Mouse (Mus musculus) heart, embryonic 10.5 days (tissue): Measurements from ENCODE around the gene Ssh1. TPM values are rescaled to one million over a fixed set of nuclear protein-coding genes. Genes with fewer than 3 reads are reported as not detected.

Experiments used
- DNase-seq: peaks from one replicate; pipeline ENCODE4 v3.0.0-alpha.2; 2017; ENCODE audit warnings: low spot score
- H3K27ac ChIP-seq: fragments of 300-500 bp; sonication (generic); 2 replicates; pipeline ENCODE4 v1.5.1; 2016; ENCODE audit warnings: mild to moderate bottlenecking
- H3K27me3 ChIP-seq: fragments of 300-500 bp; sonication (generic); 2 replicates; pipeline ENCODE4 v1.6.1; 2016; ENCODE audit warnings: mild to moderate bottlenecking; ENCODE audit not compliant: poor library complexity, insufficient read depth, severe bottlenecking
- H3K36me3 ChIP-seq: fragments of 300-500 bp; sonication (generic); 2 replicates; pipeline ENCODE4 v1.6.1; 2016; ENCODE audit warnings: mild to moderate bottlenecking, moderate library complexity
- H3K4me1 ChIP-seq: fragments of 300-500 bp; sonication (generic); 2 replicates; pipeline ENCODE4 v1.6.1; 2016; ENCODE audit warnings: mild to moderate bottlenecking
- H3K4me3 ChIP-seq: fragments of 300-500 bp; sonication (generic); 2 replicates; pipeline ENCODE4 v1.5.1; 2016; ENCODE audit warnings: mild to moderate bottlenecking, moderate library complexity
- H3K9me3 ChIP-seq: fragments of 300-500 bp; sonication (generic); 2 replicates; pipeline ENCODE4 v1.6.1; 2016; ENCODE audit warnings: mild to moderate bottlenecking, moderate library complexity
- WGBS: fragments of 180-500 bp; shearing (Covaris S2); methylation state at CpG from one replicate; pipeline ENCODE4 v1.1.7; 2016; 5-methylcytosine and 5-hydroxymethylcytosine counted together
- polyA plus RNA-seq: library from polyadenylated mRNA; unstranded; fragments of >200 nt; fragmentation: Nextera tagmentation; extraction: Ambion mirVana; gene quantifications from 2 replicates; pipeline ENCODE4 v1.2.1, GENCODE M21; 2016

Gene Ssh1
- polyA plus RNA-seq: 16.7 and 18.3 TPM in 2 replicates

- under 1% methylated on average over 80 of the region's 83 CpGs for WGBS
- H3K27ac ChIP-seq: peak within 1 kb of the TSS; percentile 99
- peak within 1 kb of the TSS; percentile 80 for H3K4me3 ChIP-seq
- peaks cover 9% of the 10 kb centered on the region for H3K36me3 ChIP-seq
- peaks cover 57% of the 10 kb centered on the region for H3K4me1 ChIP-seq
- DNase-seq: peak; percentile 92
- H3K27me3 ChIP-seq: no peaks in the 10 kb centered on the region
- no peaks in the 10 kb centered on the region for H3K9me3 ChIP-seq
These were observed at the start of gene Ssh1 for GRCm38 (mm10) chr5:113993487-113994465. Gene Ssh1 (minus strand): TSS chr5:113993894.

- Histone ChIP-seq H3K36me3 (no peaks in the 10 kb centered on the region), H3K9me3 (no peaks in the 10 kb centered on the region), H3K4me3 (0 out of 2 replicates have a peak overlapping the region, but pooled peaks have one; percentile 12), H3K27ac (0 out of 2 replicates have a peak overlapping the region, but pooled peaks have one; percentile 10), H3K4me1 (peaks cover 27% of the 10 kb centered on the region), H3K27me3 (no peaks in the 10 kb centered on the region)
- WGBS: 14% methylated on average over 15 of the region's 15 CpGs
- DNase-seq: peak; percentile 85
These were observed 47.7 kb upstream of the Ssh1 start for GRCm38 (mm10) chr5:114041327-114041930.

DNA sequence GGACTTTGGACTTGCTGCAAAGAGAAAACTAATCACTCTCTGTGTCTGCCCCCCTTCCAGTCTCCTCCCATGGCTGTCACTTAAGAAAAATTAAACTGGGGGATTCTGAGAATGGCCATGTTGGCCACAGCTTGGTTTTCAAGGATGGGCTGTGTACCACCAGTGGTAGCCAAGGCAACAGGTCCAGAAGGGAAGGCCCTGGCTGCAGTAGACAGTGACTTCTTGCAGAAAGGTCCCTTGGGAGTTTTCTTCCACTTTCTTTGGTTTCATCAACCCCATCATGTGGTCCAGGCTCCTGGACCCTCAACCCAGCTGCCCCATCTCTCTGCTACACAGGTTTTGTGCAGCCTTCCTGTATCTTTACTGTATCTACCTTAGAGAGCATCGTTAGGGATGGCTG is 47.2 kb upstream of the Ssh1 start:
- no peak for DNase-seq
- WGBS: 65% methylated on average over 1 of the region's 1 CpGs
- Histone ChIP-seq H3K9me3 (no peaks in the 10 kb centered on the region), H3K4me3 (0 out of 2 replicates have a peak overlapping the region, but pooled peaks have one; percentile 12), H3K27me3 (no peaks in the 10 kb centered on the region), H3K27ac (0 out of 2 replicates have a peak overlapping the region, but pooled peaks have one; percentile 10), H3K4me1 (peaks cover 27% of the 10 kb centered on the region), H3K36me3 (no peaks in the 10 kb centered on the region)

DNA sequence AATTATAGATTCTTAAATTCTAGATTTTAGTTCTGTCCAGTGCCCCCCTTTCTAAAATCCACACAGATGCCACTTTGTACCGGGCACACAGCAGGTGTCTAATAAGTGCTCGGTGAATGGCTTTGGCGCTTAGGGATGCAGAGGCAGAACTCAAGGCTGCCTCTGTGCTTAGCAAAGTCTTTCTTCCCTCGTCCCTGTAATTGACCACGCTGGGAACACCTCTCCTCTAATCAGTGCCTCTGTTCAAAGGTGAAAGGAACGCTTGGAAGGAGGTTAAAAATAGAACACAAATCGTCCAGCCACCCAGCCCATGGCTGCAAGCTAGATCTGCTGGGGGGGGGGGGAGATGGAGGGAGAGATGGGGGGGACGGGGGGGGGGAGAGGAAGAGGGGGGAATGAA is 46.8 kb upstream of the Ssh1 start:
- H3K4me3 ChIP-seq: 0 out of 2 replicates have a peak overlapping the region, but pooled peaks have one; percentile 12
- DNase-seq: no peak
- H3K27ac ChIP-seq: 0 out of 2 replicates have a peak overlapping the region, but pooled peaks have one; percentile 22
- H3K27me3 ChIP-seq: 0 out of 2 replicates have a peak, but pooled peaks cover 4% of the 10 kb centered on the region
- no peaks in the 10 kb centered on the region for H3K36me3 ChIP-seq
- no peaks in the 10 kb centered on the region for H3K9me3 ChIP-seq
- 23% methylated on average over 8 of the region's 8 CpGs for WGBS
- peaks cover 27% of the 10 kb centered on the region for H3K4me1 ChIP-seq

DNA sequence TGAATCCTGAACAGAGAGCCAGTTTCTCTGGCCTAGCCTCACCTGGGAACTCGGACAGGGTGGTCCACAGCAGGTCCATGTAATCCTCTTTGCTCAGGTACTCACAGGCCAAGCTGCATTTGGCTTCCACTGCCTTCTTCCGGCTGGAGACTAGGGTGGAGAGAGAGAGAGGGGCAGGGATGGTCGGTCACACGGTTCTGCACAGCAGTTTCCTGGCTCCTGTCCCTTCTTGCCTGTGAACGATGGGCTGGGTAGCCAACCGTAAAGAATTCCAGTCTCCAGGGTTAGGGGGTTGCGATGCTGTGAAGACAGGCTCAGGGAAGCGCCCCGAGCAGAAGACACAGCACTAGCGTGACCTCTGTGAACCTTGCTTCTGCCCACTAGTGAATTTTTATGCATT is 41.4 kb upstream of the Ssh1 start:
- H3K36me3 ChIP-seq: no peaks in the 10 kb centered on the region
- WGBS: 68% methylated on average over 10 of the region's 10 CpGs
- H3K4me3 ChIP-seq: no peak overlapping the region
- DNase-seq: no peak
- no peak overlapping the region for H3K27ac ChIP-seq
- H3K27me3 ChIP-seq: 0 out of 2 replicates have a peak, but pooled peaks cover 11% of the 10 kb centered on the region
- H3K9me3 ChIP-seq: no peaks in the 10 kb centered on the region
- peaks cover 14% of the 10 kb centered on the region; the same call in 1 of the 2 replicates for H3K4me1 ChIP-seq

GRCm38 (mm10) chr5:114034393-114034792 is 40.7 kb upstream of the Ssh1 start:
- peaks cover 13% of the 10 kb centered on the region for H3K27me3 ChIP-seq
- H3K36me3 ChIP-seq: no peaks in the 10 kb centered on the region
- no peaks in the 10 kb centered on the region for H3K9me3 ChIP-seq
- 78% methylated on average over 7 of the region's 7 CpGs for WGBS
- peaks cover 14% of the 10 kb centered on the region; the same call in 1 of the 2 replicates for H3K4me1 ChIP-seq
- no peak overlapping the region for H3K27ac ChIP-seq
- DNase-seq: no peak
- H3K4me3 ChIP-seq: no peak overlapping the region

DNA sequence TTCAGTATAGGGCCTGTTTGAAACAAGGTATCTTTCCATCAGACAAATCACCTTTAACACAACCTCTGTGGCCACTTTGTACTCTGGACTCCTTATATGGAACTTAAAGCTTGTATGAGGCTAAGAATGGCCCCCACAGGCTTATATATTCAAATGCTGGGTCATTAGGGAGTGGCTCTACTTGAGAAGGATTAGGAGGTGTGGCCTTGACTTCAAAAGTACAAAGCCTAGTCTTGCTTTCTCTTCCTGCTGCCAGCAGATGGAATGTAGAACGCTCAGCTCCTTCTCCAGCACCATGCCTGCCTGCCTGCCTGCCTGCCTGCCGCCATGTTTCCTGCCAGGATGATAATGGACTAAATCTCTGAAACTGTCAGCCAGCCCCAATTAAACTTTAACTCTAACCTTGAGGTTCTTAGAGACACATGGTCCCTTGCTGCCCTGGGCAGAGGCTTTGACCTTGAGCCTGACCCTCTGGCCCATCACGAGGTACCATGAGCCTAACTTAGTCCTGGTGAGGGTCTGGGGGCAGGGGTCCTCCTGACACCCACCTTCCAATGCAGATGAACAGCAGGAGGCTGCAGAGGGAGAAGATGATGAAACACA is 38.6 kb upstream of the Ssh1 start:
- no peak overlapping the region for H3K27ac ChIP-seq
- no peaks in the 10 kb centered on the region for H3K9me3 ChIP-seq
- 77% methylated on average over 3 of the region's 3 CpGs for WGBS
- H3K27me3 ChIP-seq: peaks cover 18% of the 10 kb centered on the region
- H3K36me3 ChIP-seq: no peaks in the 10 kb centered on the region
- H3K4me1 ChIP-seq: 0 out of 2 replicates have a peak, but pooled peaks cover 10% of the 10 kb centered on the region
- no peak overlapping the region for H3K4me3 ChIP-seq
- no peak for DNase-seq

GRCm38 (mm10) chr5:114030652-114031051 is 37.0 kb upstream of the Ssh1 start:
- Histone ChIP-seq H3K36me3 (no peaks in the 10 kb centered on the region), H3K27ac (no peak overlapping the region), H3K4me3 (no peak overlapping the region), H3K9me3 (no peaks in the 10 kb centered on the region), H3K4me1 (0 out of 2 replicates have a peak, but pooled peaks cover 10% of the 10 kb centered on the region), H3K27me3 (peaks cover 27% of the 10 kb centered on the region)
- no peak for DNase-seq
- 89% methylated on average over 12 of the region's 12 CpGs for WGBS

DNA sequence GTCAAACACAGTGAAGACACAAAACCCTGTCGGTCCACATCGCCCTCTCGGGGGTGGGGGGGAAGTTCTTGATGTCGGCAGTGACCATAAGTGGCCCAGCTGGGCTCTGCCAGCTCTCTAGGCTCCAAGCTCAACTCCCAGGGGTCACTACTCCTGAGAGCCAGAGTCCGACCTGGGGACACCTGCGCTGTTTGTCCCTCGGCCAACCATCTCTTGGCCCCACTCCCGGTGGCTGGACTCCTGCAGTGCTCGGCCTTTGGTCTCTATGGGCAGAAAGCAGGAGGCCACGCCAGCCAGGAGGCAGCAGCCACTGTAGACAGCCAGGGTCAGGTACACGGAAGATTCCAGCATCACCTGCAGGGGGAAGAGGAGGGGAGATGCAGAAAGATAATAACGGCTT is 34.4 kb upstream of the Ssh1 start:
- H3K4me1 ChIP-seq: peaks cover 15% of the 10 kb centered on the region
- peaks cover 18% of the 10 kb centered on the region for H3K27me3 ChIP-seq
- no peak overlapping the region for H3K27ac ChIP-seq
- DNase-seq: no peak
- H3K36me3 ChIP-seq: no peaks in the 10 kb centered on the region
- no peaks in the 10 kb centered on the region for H3K9me3 ChIP-seq
- 78% methylated on average over 12 of the region's 12 CpGs for WGBS
- no peak overlapping the region for H3K4me3 ChIP-seq

DNA sequence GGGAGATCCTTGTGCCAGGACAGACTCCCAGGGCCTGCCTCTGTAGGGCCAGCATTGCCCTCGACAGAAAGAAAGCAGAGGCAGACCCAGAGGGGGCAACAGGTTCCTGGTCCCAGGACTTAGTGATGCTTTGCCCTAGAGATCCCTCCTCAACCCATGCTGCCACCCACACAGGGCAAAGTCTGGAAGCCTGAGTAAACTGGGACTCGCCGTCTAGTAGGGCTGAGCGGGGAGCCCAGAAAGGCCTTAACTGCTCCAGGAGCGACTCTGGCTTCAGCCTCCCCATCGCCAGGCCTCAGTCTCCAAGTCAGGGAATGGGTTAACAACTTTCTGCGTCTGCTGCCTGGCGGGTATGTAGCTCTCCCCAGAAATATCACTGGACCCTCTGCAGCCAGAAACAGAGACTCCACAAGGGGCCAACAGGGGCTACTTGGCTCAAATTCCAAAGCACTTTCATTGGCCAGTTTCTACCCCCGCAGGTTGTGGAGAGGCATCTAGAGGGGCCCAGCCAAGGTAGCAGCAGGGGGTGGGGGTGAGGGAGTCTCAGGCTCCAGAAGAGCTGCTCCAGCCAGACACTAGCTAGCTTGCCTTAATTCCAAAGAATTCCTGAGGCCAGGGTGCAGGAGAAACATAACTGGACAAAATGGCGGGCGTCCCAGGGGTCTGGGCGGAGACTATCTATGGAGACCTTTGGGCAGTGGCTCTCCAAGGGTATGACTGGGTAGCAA is 33.7 kb upstream of the Ssh1 start:
- H3K4me3 ChIP-seq: no peak overlapping the region
- WGBS: 82% methylated on average over 12 of the region's 12 CpGs
- no peak for DNase-seq
- H3K4me1 ChIP-seq: peaks cover 15% of the 10 kb centered on the region
- no peak overlapping the region for H3K27ac ChIP-seq
- H3K27me3 ChIP-seq: peaks cover 18% of the 10 kb centered on the region
- H3K9me3 ChIP-seq: no peaks in the 10 kb centered on the region
- H3K36me3 ChIP-seq: no peaks in the 10 kb centered on the region

DNA sequence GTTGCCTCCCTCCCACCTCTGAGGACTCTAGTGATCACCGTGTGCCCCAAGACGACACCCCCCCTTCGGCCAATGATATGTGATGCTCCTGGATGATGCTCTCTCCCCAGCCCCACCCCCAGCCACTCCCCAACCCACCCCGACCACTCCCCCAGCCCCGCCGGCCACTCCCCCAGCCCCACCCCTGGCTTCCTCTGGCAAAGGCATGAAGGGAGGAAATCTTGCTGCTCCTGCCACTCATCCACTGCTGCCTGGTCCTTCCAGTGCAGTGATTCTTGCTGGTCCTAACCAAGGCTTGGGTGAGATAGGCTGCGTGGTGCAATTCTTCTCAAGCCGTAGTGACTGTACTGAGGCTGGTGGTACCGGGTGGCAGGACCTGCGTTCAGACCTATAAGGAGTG is 31.2 kb upstream of the Ssh1 start:
- Histone ChIP-seq H3K4me3 (no peak overlapping the region), H3K27ac (no peak overlapping the region), H3K9me3 (no peaks in the 10 kb centered on the region), H3K27me3 (peaks cover 18% of the 10 kb centered on the region), H3K4me1 (peaks cover 10% of the 10 kb centered on the region), H3K36me3 (no peaks in the 10 kb centered on the region)
- WGBS: 9% methylated on average over 10 of the region's 10 CpGs
- no peak for DNase-seq

DNA sequence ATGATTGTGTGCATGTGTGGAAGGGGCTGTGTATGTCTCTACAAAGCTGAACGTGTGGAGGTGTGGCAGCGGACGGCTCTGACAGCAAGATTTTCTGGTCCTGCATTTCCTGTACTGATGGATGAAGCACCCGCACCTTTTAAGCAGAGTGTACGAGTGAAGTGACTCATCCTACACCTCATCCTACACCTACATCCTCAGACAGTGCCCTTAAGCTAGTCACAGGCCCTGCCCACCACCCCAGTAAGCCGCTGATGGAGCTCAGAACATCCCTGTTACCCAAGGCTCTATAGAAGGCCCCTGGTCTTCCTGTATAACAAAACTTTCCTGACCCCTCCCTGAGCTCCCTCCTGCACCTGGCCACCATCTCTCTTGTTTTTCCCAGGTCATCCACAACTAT is 30.7 kb upstream of the Ssh1 start:
- no peaks in the 10 kb centered on the region for H3K36me3 ChIP-seq
- peaks cover 17% of the 10 kb centered on the region for H3K27me3 ChIP-seq
- 58% methylated on average over 6 of the region's 6 CpGs for WGBS
- peaks cover 10% of the 10 kb centered on the region for H3K4me1 ChIP-seq
- H3K9me3 ChIP-seq: no peaks in the 10 kb centered on the region
- no peak for DNase-seq
- no peak overlapping the region for H3K4me3 ChIP-seq
- no peak overlapping the region for H3K27ac ChIP-seq
